Mouse (Mus musculus): ENCODE measurements around the gene 4930453N24Rik. TPM values are rescaled to one million over a fixed set of nuclear protein-coding genes. Genes with fewer than 3 reads are reported as not detected.
A peak's percentile ranks its signal among the peaks of the same experiment; 100 is the strongest.

Gene 4930453N24Rik
- total and polyA plus RNA-seq, 3 experiments: 11.2 to 49.7 (median 41.1) TPM

DNA sequence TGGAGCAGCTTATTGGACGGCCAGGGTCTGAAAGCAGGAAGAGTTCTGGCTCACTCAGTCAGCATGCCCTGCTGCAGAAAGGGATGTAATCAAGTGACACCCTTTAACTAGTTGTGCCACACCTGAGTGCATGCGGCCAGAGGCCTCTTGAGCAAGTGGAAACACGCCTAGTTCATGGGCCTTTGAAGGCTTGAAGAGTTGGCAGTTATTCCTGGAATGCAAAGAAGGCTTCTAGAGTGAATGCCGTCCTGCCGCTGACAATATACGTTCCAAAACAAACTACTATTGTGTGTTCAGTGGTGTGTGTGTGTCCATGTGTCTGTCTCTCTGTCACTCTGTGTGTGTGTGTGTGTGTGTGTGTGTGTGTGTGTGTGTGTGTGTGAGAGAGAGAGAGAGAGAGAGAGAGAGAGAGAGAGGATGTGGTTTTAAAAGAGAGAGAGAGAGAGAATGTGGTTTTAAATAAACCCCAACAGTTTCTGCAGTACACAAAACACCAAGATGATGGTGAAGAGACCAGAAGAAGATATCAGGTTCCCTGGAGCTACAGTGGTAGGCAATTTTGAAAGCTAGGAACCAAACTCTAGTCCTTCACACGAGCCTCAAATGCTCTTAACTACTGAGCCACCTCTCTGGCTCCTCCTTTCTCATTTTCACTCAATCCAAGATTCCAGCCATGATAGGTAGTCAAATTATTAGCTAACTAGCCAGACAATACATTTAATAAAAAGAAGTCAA lies 13.1 kb downstream of the 4930453N24Rik start:
- Histone ChIP-seq H3K27me3 (ENCODE audit: insufficient read depth, low read length) (no peaks in the 10 kb centered on the region), H3K36me3 (replicated peaks) (peaks cover 15% of the 10 kb centered on the region), H3K4me3 (ENCODE audit: low read depth, low read length) (peak overlapping the region; percentile 40; the same call in 1 of the 2 replicates), H3K4me1 (ENCODE audit: insufficient read depth, low read depth, low read length) (peaks cover 48% of the 10 kb centered on the region), H3K9me3 (replicated peaks) (peaks cover 8% of the 10 kb centered on the region)
- no peak for ATAC-seq (ENCODE audit: extremely low read depth, insufficient number of reproducible peaks, low FRiP score, poor library complexity, severe bottlenecking)
- no peak for TF ChIP-seq CTCF (IDR thresholded peaks at IDR 0.05; ENCODE audit: low read depth, low read length)
- no peak for TF ChIP-seq GATA2 (IDR thresholded peaks at IDR 0.05; ENCODE audit: borderline replicate concordance, low read depth, low read length)
- no peak for TF ChIP-seq POLR2AphosphoS5 (IDR thresholded peaks at IDR 0.05; ENCODE audit: insufficient replicate concordance, low read depth, low read length)
- TF ChIP-seq GATA1 (IDR thresholded peaks at IDR 0.05; ENCODE audit: borderline replicate concordance, low read length): no peak
- TF ChIP-seq TAL1 (conservative IDR thresholded peaks at IDR 0.05; ENCODE audit: low read depth, low read length): no peak
- DNase-seq (ENCODE audit: low spot score): no peak

DNA sequence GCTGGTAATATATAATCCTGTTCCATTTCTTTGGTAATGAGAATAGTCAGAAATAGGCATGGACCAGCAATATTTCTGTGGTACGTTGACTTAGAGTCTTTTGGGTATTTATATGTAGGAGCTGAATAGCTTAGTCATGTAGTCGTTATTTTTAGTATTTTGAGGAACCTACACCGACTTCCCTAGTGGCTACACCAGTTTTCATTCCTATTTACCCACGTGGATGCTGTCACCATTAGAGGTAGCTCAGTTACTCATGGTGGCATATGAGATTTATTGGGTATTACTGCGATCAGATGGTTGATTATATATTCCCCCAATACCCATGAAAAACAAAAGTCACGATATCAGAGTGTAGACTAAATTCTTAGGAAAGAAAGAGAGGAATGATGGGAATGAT lies 14.6 kb downstream of the 4930453N24Rik start:
- H3K4me3 ChIP-seq (ENCODE audit: low read depth, low read length): no peak overlapping the region
- H3K36me3 ChIP-seq (replicated peaks): peaks cover 8% of the 10 kb centered on the region
- ATAC-seq (ENCODE audit: extremely low read depth, insufficient number of reproducible peaks, low FRiP score, poor library complexity, severe bottlenecking) (peak; percentile 34; the same call in 1 of the 2 replicates), DNase-seq (ENCODE audit: low spot score) (peak; percentile 16)
- peaks cover 49% of the 10 kb centered on the region for H3K4me1 ChIP-seq (ENCODE audit: insufficient read depth, low read depth, low read length)
- TF ChIP-seq POLR2AphosphoS5 (IDR thresholded peaks at IDR 0.05; ENCODE audit: insufficient replicate concordance, low read depth, low read length) (no peak), CTCF (IDR thresholded peaks at IDR 0.05; ENCODE audit: low read depth, low read length) (no peak), GATA2 (IDR thresholded peaks at IDR 0.05; ENCODE audit: borderline replicate concordance, low read depth, low read length) (no peak), GATA1 (IDR thresholded peaks at IDR 0.05; ENCODE audit: borderline replicate concordance, low read length) (no peak), TAL1 (conservative IDR thresholded peaks at IDR 0.05; ENCODE audit: low read depth, low read length) (no peak)
- H3K27me3 ChIP-seq (ENCODE audit: insufficient read depth, low read length): no peaks in the 10 kb centered on the region
- peaks cover 7% of the 10 kb centered on the region for H3K9me3 ChIP-seq (replicated peaks)

DNA sequence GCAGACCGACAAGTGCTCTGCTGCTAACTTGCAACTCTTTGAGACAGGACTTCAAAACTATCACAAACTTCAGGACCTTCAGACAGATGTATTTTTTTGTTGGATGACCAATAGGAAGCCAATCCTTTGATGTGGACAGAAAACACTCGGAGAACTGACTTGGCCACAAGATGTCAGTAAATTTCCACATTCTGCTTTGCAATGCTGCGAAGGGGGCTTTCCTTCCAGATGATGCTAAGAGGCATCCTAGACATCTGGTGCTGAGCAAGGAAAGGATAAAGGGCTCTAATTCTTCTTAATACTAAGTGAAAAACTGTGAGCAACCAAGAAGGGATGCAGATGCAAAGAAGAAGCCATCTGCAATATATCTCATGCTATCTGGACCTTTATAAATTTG lies 16.2 kb downstream of the 4930453N24Rik start:
- H3K36me3 ChIP-seq (replicated peaks): peaks cover 4% of the 10 kb centered on the region
- H3K27me3 ChIP-seq (ENCODE audit: insufficient read depth, low read length): no peaks in the 10 kb centered on the region
- DNase-seq (ENCODE audit: low spot score) (no peak), ATAC-seq (ENCODE audit: extremely low read depth, insufficient number of reproducible peaks, low FRiP score, poor library complexity, severe bottlenecking) (no peak)
- H3K4me1 ChIP-seq (ENCODE audit: insufficient read depth, low read depth, low read length): peaks cover 53% of the 10 kb centered on the region
- peaks cover 7% of the 10 kb centered on the region for H3K9me3 ChIP-seq (replicated peaks)
- TF ChIP-seq TAL1 (conservative IDR thresholded peaks at IDR 0.05; ENCODE audit: low read depth, low read length) (no peak), CTCF (IDR thresholded peaks at IDR 0.05; ENCODE audit: low read depth, low read length) (0 out of 2 replicates have a peak, but pooled peaks have one; percentile 10)
- H3K4me3 ChIP-seq (ENCODE audit: low read depth, low read length): no peak overlapping the region

DNA sequence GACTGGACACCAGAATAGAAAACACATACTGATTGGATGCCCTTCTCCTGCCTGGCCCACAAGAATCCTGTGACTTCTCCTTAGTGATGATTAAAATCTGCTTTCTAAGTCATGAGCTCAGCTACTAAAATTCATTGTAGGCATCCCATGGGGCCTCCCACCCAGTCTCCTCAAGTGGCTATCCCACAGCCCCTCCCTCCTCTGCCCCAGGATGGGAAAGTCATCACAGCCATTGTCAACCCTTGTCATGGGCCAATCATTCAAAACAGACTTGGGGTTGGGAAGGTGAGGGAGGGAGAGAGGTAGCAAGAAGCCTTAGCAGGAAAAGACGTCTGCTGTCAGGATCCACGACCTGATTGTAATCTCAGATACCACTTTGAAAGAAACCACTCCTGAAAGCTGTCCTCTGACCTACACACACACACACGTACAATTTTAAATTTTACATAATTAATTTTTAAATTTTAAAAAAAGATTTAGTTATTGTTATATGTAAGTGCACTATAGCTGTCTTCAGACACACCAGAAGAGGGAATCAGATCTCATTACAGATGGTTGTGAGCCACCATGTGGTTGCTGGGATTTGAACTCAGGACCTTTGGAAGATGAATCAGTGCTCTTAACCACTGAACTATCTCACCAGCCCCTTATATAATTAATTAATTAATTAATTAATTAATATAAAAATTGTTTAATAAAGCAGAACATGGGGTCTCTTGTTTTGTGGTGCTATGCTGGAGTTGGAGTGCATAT lies 16.8 kb downstream of the 4930453N24Rik start:
- no peak for ATAC-seq (ENCODE audit: extremely low read depth, insufficient number of reproducible peaks, low FRiP score, poor library complexity, severe bottlenecking)
- TF ChIP-seq POLR2AphosphoS5 (IDR thresholded peaks at IDR 0.05; ENCODE audit: insufficient replicate concordance, low read depth, low read length) (no peak), TAL1 (conservative IDR thresholded peaks at IDR 0.05; ENCODE audit: low read depth, low read length) (no peak), GATA1 (IDR thresholded peaks at IDR 0.05; ENCODE audit: borderline replicate concordance, low read length) (no peak), GATA2 (IDR thresholded peaks at IDR 0.05; ENCODE audit: borderline replicate concordance, low read depth, low read length) (no peak), CTCF (IDR thresholded peaks at IDR 0.05; ENCODE audit: low read depth, low read length) (no peak)
- Histone ChIP-seq H3K9me3 (replicated peaks) (peaks cover 7% of the 10 kb centered on the region), H3K4me1 (ENCODE audit: insufficient read depth, low read depth, low read length) (peaks cover 47% of the 10 kb centered on the region), H3K27me3 (ENCODE audit: insufficient read depth, low read length) (no peaks in the 10 kb centered on the region), H3K36me3 (replicated peaks) (peaks cover 4% of the 10 kb centered on the region), H3K4me3 (ENCODE audit: low read depth, low read length) (no peak overlapping the region)
- DNase-seq (ENCODE audit: low spot score): no peak

DNA sequence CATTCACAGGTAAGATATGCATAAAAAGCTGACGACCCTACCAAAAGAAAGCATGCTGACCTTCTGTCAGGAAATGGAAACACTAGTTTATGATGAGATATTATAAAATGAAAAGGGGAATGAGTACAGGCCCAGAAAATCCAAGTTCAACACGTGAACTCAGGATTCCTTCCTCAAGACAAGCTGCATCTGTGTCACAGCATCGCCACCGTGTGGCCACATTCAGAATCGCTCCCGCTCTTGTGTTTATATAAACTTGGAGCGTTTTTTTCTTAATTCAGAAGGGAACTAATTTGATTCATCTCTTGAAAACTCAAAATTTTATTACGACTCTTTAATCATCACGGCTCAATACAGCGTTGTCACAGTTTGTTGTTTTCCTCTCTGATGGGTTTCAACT lies 22.7 kb downstream of the 4930453N24Rik start:
- Histone ChIP-seq H3K4me1 (ENCODE audit: insufficient read depth, low read depth, low read length) (peaks cover 9% of the 10 kb centered on the region; the same call in 1 of the 2 replicates), H3K4me3 (ENCODE audit: low read depth, low read length) (no peak overlapping the region), H3K36me3 (replicated peaks) (no peaks in the 10 kb centered on the region), H3K9me3 (replicated peaks) (no peaks in the 10 kb centered on the region), H3K27me3 (ENCODE audit: insufficient read depth, low read length) (peaks cover 3% of the 10 kb centered on the region)
- TF ChIP-seq GATA1 (IDR thresholded peaks at IDR 0.05; ENCODE audit: borderline replicate concordance, low read length) (no peak), GATA2 (IDR thresholded peaks at IDR 0.05; ENCODE audit: borderline replicate concordance, low read depth, low read length) (no peak), CTCF (IDR thresholded peaks at IDR 0.05; ENCODE audit: low read depth, low read length) (peak; percentile 85; the same call in 1 of the 2 replicates), POLR2AphosphoS5 (IDR thresholded peaks at IDR 0.05; ENCODE audit: insufficient replicate concordance, low read depth, low read length) (no peak), TAL1 (conservative IDR thresholded peaks at IDR 0.05; ENCODE audit: low read depth, low read length) (no peak)
- peak; percentile 16 for DNase-seq (ENCODE audit: low spot score)
- ATAC-seq (ENCODE audit: extremely low read depth, insufficient number of reproducible peaks, low FRiP score, poor library complexity, severe bottlenecking): no peak

DNA sequence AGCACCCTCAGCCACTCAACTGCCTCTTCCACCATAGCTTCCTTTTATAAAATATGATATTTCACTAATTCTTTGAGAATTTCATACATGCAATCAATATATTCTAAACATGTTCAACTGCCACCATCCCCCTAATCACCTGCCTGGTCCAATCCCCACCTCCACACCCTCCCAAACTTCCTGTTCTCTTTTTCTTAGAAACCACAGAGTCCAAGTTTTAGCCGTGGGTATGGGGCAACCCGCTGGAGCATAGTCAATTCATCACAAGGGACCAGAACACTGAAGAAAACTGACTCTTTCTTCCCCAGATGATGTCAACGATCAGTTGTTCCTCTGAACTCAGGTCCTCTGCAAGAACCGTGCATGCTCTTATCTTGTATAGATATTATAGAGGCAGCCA lies 25.9 kb downstream of the 4930453N24Rik start:
- H3K27me3 ChIP-seq (ENCODE audit: insufficient read depth, low read length): peaks cover 3% of the 10 kb centered on the region
- DNase-seq (ENCODE audit: low spot score) (no peak), ATAC-seq (ENCODE audit: extremely low read depth, insufficient number of reproducible peaks, low FRiP score, poor library complexity, severe bottlenecking) (no peak)
- H3K36me3 ChIP-seq (replicated peaks): no peaks in the 10 kb centered on the region
- no peaks in the 10 kb centered on the region for H3K9me3 ChIP-seq (replicated peaks)
- peaks cover 2% of the 10 kb centered on the region; the same call in 1 of the 2 replicates for H3K4me1 ChIP-seq (ENCODE audit: insufficient read depth, low read depth, low read length)
- H3K4me3 ChIP-seq (ENCODE audit: low read depth, low read length): no peak overlapping the region
- TF ChIP-seq POLR2AphosphoS5 (IDR thresholded peaks at IDR 0.05; ENCODE audit: insufficient replicate concordance, low read depth, low read length): no peak

Measured in G1E (cell line).